Mouse (Mus musculus) frontal cortex, postnatal 14 days (tissue): Measurements from ENCODE around the gene Gm14180.
"Not testable (repeated sequence)": the region's sequence is repeated elsewhere in the genome, so short reads cannot be mapped to it uniquely, and the experiment has no call there.

Experiments
- DNase-seq, 2 experiments: peaks; one replicate each; pipeline ENCODE4 v3.0.0; 2022; ENCODE audit warnings: low spot score in 2 of 2

Gm14180 gene

DNA sequence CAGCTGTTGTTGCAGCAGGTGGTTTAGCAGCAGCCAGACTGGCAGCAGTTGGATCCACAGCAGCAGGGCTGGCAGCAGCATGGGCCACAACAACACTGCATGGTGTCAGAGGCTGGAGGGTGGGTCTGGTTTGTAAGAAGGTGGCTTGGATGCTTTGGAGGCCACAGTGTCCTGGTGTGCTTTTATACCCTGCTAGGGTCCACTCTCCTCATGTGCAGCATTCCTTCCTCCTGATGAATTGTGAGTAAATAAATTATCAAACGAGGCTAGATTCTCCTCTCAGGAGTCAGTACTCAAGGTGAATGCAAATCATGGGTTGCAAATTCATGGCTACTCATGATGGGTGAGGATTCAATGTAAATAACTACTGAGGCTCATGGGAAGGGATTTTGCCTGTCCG, at the start of gene Gm14180:
Gm14180 (minus strand) TSS at position 101 of the 400 bp plus-strand sequence.
- DNase-seq, result no peak

DNA sequence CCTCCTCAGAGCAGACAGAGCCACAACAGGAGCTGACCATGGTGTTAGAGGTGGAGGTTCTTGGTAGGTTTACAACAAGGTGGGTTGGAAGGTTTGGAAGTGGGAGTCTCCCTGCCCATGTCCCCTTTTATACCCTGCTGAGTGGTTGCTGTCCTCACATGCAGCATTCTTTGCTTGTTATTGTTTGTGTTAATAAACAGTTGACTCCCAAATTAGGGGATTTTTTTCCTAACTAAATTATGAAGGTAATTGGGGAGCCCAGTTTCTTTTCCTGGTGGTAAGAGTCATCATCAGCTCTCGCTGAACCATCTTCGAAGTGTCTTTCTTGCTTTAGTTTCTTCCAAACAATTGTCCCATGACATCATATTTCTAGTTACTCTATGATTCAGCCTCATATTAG, 46.5 kb upstream of the Gm14180 start, which contains the start of gene Krtap4-8:
Krtap4-8 (minus strand) TSS at position 101 of the 400 bp plus-strand sequence.
- no peak for DNase-seq

DNA sequence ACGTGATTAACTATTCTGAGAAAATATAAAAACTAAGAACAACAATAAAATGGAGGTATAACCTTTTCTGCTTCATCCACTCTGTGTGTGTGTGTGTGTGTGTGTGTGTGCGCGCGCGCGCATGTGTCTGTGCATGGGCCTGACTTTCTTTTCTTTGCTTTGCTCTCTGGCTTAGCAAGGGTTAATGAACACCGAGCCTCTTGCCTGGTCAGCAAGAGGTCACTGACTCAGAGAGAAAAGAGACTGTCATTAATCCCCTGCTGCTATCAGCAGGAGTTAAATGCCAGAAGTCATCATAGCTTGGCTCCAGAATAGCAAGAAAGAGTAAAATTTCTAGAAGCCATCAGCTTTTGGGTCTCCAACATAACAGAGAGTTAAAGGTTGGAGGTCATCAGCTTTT, 44.3 kb upstream of the Gm14180 start:
- DNase-seq, result no peak

DNA sequence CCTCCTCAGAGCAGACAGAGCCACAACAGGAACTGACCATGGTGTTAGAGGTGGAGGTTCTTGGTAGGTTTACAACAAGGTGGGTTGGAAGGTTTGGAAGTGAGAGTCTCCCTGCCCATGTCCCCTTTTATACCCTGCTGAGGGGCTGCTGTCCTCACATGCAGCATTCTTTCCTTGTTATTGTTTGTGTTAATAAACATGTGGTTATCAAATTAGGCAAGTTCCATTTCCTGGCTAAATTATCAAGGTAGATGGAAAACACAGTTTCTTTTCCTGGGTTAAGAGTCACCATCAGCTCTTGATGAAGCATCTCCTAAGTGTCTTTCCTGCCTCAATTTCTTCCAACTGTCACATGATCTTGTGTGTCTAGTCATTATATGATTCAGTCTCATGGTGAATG, 38.7 kb upstream of the Gm14180 start, which contains the start of gene Gm11595:
Gm11595 (minus strand) TSS at position 101 of the 400 bp plus-strand sequence.
- not testable (repeated sequence) for DNase-seq

DNA sequence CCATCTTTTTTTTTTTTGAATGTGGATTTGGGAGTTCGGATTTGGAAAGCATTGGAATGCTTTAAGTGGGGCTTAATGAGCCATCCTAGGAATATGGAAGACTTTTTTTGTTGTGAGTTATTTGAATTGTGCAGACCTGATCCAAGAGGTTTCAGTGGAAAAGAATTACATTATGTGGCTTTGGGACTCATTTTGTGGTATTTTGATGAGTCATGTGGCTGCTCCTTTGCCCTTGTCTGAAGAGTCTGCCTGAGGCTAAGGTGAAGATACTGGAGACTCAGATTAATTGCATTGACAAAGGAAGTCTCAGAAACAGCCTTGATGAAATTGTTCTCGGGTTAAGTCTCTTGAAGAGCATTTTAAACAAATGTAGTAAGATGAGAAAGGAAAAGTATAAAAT, 34.3 kb upstream of the Gm14180 start:
- DNase-seq, result no peak

DNA sequence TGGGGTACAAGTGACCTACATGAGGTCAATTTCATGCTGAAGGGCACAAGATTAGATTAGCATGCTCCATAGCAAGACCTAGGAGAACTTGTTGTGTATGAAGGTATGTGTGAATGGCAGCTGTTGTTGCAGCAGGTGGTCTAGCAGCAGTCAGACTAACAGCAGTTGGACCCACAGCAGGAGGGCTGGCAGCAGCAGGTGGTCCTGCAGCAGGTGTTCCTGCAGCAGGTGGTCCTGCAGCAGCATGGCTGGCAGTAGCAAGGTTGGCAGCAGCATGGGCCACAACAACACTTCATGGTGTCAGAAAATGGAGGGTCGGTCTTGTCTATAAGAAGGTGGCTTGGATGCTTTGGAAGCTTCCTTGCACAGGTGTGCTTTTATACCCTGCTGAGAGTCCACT, 24.8 kb upstream of the Gm14180 start:
- DNase-seq, result no peak

DNA sequence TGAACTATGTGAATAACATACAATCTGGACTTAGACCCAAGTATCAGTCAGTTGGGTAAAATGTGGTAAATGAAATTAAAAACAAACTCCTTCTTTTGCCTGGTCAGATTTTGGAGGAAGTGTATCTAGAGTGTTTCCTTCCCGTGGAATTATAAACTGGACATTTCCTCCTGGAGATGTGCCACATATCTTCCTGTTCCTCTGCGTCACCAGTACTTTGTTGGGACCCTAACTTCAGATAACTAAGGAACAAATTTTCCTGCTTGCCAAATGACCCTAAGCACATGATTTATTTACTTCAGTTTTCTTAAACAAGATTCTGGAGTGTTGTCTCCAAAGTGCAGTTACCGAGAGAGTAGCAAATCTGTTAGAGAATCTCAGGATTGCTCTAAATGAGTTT, 9.9 kb upstream of the Gm14180 start:
- DNase-seq, result no peak

DNA sequence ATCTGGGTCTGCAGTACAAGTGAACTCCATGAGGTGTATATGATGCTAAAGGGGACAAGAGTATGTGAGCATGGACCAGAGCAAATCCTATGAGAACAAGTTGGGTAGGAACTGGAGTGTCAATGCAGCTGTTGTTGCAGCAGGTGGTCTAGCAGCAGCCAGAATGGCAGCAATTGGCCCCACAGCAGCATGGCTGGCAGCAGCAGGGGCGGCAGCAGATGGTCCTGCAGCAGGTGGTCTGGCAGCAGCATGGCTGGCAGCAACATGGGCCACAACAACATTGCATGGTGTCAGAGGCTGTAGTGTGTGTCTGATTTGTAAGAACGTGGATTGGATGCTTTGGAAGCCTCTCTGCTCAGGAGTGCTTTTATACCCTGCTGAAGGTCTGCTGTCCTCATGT, 10.0 kb downstream of the Gm14180 start:
- DNase-seq, result no peak

DNA sequence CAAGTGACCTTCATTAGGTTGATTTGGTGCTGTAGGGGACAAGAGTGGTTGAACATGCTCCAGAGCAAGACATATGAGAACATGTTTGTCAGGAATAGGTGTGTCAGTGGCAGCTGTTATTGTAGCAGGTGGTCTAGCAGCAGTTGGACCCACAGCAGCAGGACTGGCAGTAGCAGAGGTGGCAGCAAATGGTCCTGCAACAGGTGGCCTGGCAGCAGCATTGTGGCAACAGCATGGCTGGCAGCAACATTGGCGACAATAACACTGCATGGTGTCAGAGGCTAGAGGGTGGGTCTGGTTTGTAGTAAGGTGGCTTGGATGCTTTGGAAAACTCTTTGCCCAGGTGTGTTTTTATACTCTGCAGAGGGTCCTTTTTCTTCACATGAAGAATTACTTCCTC, 15.3 kb downstream of the Gm14180 start:
- no peak for DNase-seq

DNA sequence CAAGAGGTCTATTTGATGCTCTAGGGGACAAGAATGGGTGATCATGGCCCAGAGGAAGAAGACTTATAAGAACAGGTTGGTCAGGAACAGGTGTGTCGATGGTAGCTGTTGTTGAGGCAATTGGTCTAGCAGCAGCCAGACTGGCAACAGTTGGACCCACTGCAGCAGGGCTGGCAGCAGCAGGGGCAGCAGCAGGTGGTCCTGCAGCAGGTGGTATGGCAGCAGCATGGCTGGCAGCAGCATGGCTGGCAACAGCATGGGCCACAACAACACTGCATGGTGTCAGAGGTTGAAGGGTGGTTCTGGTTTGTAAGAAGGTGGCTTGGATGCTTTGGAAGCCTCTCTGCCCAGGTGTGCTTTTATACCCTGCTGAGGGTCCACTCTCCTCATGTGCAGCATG, 43.6 kb downstream of the Gm14180 start, which contains the start of gene Gm14190:
Gm14190 (minus strand) TSS at position 278 of the 400 bp plus-strand sequence.
- DNase-seq, result no peak

DNA sequence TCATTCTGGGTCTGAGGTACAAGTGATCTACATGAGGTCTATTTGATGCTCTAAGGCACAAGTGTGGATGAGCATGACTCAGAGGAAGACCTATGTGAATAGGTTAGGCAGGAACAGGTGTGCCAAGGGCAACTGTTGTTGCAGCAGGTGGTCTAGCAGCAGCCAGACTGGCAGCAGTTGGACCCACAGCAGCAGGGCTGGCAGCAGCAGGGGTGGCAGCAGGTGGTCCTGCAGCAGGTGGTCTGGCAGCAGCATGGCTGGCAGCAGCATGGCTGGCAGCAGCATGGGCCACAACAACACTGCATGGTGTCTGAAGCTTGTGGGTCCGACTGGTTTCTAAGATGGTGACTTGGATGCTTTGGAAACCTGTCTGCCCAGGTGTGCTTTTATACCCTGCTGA, 48.9 kb downstream of the Gm14180 start:
- DNase-seq, result not testable (repeated sequence)
